Mouse (Mus musculus) hindbrain, embryonic 10.5 days (tissue): Measurements from ENCODE around the gene Entpd7. TPM values are rescaled to one million over a fixed set of nuclear protein-coding genes. Genes with fewer than 3 reads are reported as not detected.

Experiments used
- DNase-seq: peaks from one replicate; pipeline ENCODE4 v3.0.0-alpha.2; 2017; ENCODE audit warnings: low spot score
- H3K27ac ChIP-seq: fragments of 300-500 bp; sonication (generic); 2 replicates; pipeline ENCODE4 v1.5.1; 2016; ENCODE audit warnings: mild to moderate bottlenecking, moderate library complexity
- H3K27me3 ChIP-seq: fragments of 300-500 bp; sonication (generic); 2 replicates; pipeline ENCODE4 v1.6.1; 2016; ENCODE audit warnings: mild to moderate bottlenecking; ENCODE audit not compliant: poor library complexity, insufficient read depth, severe bottlenecking
- H3K36me3 ChIP-seq: fragments of 300-500 bp; sonication (generic); 2 replicates; pipeline ENCODE4 v1.6.1; 2016; ENCODE audit warnings: mild to moderate bottlenecking, moderate library complexity
- H3K4me1 ChIP-seq: fragments of 300-500 bp; sonication (generic); replicated peaks from 2 replicates; pipeline ENCODE4 v1.6.1; 2016; ENCODE audit warnings: mild to moderate bottlenecking
- H3K4me3 ChIP-seq: fragments of 300-500 bp; sonication (generic); 2 replicates; pipeline ENCODE4 v1.5.1; 2016; ENCODE audit warnings: mild to moderate bottlenecking, moderate library complexity
- H3K9me3 ChIP-seq: fragments of 300-500 bp; sonication (generic); 2 replicates; pipeline ENCODE4 v1.6.1; 2016; ENCODE audit warnings: mild to moderate bottlenecking, moderate library complexity
- WGBS: fragments of 180-500 bp; shearing (Covaris S2); methylation state at CpG from one replicate; pipeline ENCODE4 v1.1.7; 2016; 5-methylcytosine and 5-hydroxymethylcytosine counted together
- polyA plus RNA-seq: library from polyadenylated mRNA; unstranded; fragments of >200 nt; fragmentation: Nextera tagmentation; extraction: Ambion mirVana; gene quantifications from 2 replicates; pipeline ENCODE4 v1.2.1, GENCODE M21; 2016

Entpd7 gene
- polyA plus RNA-seq, 1 experiment from 2014 or later: 9.3 TPM

DNA sequence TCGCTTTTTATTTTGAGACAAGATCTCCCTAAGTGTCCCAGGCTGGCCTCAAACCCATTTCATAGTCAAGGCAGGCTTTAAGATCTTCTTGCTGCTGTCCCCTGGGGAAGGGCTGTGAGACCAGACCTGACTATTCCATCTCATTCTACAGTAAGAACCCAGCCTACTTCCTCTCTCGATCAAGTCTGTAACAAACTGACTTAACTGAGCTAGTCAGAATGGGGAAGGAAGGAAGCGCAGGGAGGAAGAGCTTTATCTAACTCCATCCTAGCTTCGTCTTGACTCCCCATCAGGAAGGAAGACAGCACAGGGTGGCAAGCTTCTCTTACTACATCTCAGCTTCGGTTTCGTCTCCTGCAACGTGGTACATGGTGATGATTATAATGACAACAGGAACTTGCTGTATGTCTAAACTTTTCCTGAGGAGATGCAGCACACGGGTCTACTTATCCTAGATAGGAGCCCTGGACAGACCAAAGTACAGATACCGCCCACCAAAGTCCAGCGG is 9.9 kb upstream of the Entpd7 start:
- no peak overlapping the region for H3K4me3 ChIP-seq
- H3K4me1 ChIP-seq: peaks cover 11% of the 10 kb centered on the region
- H3K27ac ChIP-seq: no peak overlapping the region
- no peak for DNase-seq
- peaks cover 15% of the 10 kb centered on the region for H3K27me3 ChIP-seq
- no peaks in the 10 kb centered on the region for H3K36me3 ChIP-seq
- H3K9me3 ChIP-seq: no peaks in the 10 kb centered on the region
- WGBS: 85% methylated on average over 10 of the region's 10 CpGs

- DNase-seq: no peak
These were observed 7.9 kb upstream of the Entpd7 start for GRCm38 (mm10) chr19:43681541-43681940.

GRCm38 (mm10) chr19:43692815-43693214 is 3.3 kb downstream of the Entpd7 start:
- no peaks in the 10 kb centered on the region for H3K9me3 ChIP-seq
- DNase-seq: no peak
- no peak overlapping the region for H3K27ac ChIP-seq
- peaks cover 13% of the 10 kb centered on the region for H3K36me3 ChIP-seq
- 60% methylated on average over 14 of the region's 14 CpGs for WGBS
- 0 out of 2 replicates have a peak, but pooled peaks cover 7% of the 10 kb centered on the region for H3K27me3 ChIP-seq
- no peak overlapping the region for H3K4me3 ChIP-seq
- peaks cover 28% of the 10 kb centered on the region for H3K4me1 ChIP-seq

More at GRCm38 (mm10) chr19:43681541-43681940, 7.9 kb upstream of the Entpd7 start:
- 87% methylated on average over 4 of the region's 4 CpGs for WGBS
- H3K9me3 ChIP-seq: no peaks in the 10 kb centered on the region
- no peak overlapping the region for H3K4me3 ChIP-seq
- H3K36me3 ChIP-seq: no peaks in the 10 kb centered on the region
- H3K27ac ChIP-seq: no peak overlapping the region
- H3K27me3 ChIP-seq: peaks cover 14% of the 10 kb centered on the region
- H3K4me1 ChIP-seq: peaks cover 2% of the 10 kb centered on the region

DNA sequence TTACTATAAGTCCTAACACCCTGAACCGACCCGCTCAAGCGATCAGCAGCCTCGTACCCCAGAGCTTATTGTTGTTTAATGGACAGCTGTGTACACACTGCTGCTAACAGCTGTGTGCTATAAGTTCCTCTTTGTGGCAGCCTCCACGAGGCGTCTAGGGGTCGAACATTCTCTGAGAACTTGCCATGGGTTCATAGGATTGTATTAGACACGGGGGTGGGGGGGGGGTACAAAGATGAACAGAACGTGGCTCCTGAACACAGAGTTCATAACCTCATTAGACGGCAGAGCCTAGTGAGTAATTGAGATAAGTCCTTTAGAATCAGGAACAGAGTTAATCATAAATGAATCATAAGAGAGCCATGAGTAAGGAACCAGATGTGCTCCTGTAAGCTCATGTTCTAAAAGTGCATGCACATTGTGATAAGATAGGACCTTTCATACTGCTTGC is 6.1 kb downstream of the Entpd7 start:
- H3K9me3 ChIP-seq: no peaks in the 10 kb centered on the region
- WGBS: 62% methylated on average over 10 of the region's 10 CpGs
- DNase-seq: no peak
- no peaks in the 10 kb centered on the region for H3K27me3 ChIP-seq
- no peak overlapping the region for H3K27ac ChIP-seq
- peaks cover 13% of the 10 kb centered on the region for H3K4me1 ChIP-seq
- no peak overlapping the region for H3K4me3 ChIP-seq
- H3K36me3 ChIP-seq: peaks cover 34% of the 10 kb centered on the region

GRCm38 (mm10) chr19:43697666-43698370 is 8.3 kb downstream of the Entpd7 start:
- Histone ChIP-seq H3K27ac (no peak overlapping the region), H3K4me1 (peaks cover 8% of the 10 kb centered on the region), H3K27me3 (no peaks in the 10 kb centered on the region), H3K9me3 (0 out of 2 replicates have a peak, but pooled peaks cover 3% of the 10 kb centered on the region), H3K36me3 (peaks cover 40% of the 10 kb centered on the region), H3K4me3 (no peak overlapping the region)
- 94% methylated on average over 5 of the region's 5 CpGs for WGBS
- no peak for DNase-seq

GRCm38 (mm10) chr19:43699021-43699762 is 9.7 kb downstream of the Entpd7 start:
- Histone ChIP-seq H3K27ac (no peak overlapping the region), H3K4me1 (peaks cover 8% of the 10 kb centered on the region), H3K36me3 (peaks cover 49% of the 10 kb centered on the region), H3K27me3 (no peaks in the 10 kb centered on the region), H3K4me3 (no peak overlapping the region), H3K9me3 (peaks cover 5% of the 10 kb centered on the region; the same call in 1 of the 2 replicates)
- DNase-seq: no peak
- 78% methylated on average over 11 of the region's 11 CpGs for WGBS

DNA sequence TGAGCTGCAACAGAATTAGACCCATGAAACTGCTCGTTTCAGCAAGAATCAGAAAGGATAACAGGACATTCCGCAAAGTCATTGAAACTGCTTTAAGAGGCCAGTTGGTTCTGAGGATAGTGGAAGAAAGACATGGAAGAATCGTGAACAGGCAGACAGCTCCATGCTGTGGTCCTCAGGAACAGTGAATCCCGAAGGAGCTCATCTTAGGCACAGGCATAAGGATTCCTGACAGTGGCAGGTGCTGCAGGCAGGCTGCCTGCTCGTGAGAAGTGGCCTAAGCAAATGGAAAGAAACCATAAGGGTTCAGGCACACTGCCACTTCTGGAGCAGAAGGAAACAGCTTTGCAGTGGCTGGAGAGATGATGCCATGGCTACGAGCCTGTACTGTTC is 10.3 kb downstream of the Entpd7 start:
- 83% methylated on average over 6 of the region's 6 CpGs for WGBS
- peaks cover 55% of the 10 kb centered on the region for H3K36me3 ChIP-seq
- DNase-seq: no peak

DNA sequence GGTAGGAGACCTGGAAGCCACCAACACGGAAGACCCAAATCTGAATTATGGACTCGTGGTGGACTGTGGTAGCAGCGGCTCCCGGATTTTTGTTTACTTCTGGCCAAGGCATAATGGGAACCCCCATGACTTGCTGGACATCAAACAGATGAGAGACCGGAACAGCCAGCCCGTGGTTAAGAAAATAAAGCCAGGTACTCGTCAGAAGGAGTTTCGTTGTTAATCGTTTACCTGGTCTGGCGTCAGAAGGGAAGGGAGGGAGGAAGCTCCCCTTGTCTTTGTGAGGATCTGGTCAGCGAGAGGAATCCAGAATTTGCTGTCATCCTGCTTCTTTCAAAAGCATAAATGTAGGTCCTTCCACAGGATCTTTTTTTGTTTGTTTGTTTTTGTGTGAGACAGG is 14.7 kb downstream of the Entpd7 start:
- Histone ChIP-seq H3K36me3 (peaks cover 87% of the 10 kb centered on the region), H3K27ac (no peak overlapping the region), H3K9me3 (peaks cover 5% of the 10 kb centered on the region; the same call in 1 of the 2 replicates), H3K4me1 (no peaks in the 10 kb centered on the region), H3K4me3 (no peak overlapping the region), H3K27me3 (no peaks in the 10 kb centered on the region)
- DNase-seq: no peak
- 90% methylated on average over 11 of the region's 11 CpGs for WGBS

More for the DNA sequence above, 10.3 kb downstream of the Entpd7 start:
- Histone ChIP-seq H3K27me3 (no peaks in the 10 kb centered on the region), H3K4me3 (no peak overlapping the region), H3K9me3 (peaks cover 5% of the 10 kb centered on the region; the same call in 1 of the 2 replicates), H3K4me1 (peaks cover 8% of the 10 kb centered on the region), H3K27ac (no peak overlapping the region)

- no peak overlapping the region for H3K4me3 ChIP-seq
- no peak for DNase-seq
- H3K9me3 ChIP-seq: peaks cover 5% of the 10 kb centered on the region; the same call in 1 of the 2 replicates
- H3K27me3 ChIP-seq: no peaks in the 10 kb centered on the region
- H3K27ac ChIP-seq: no peak overlapping the region
- no peaks in the 10 kb centered on the region; the same call in 1 of the 2 replicates for H3K4me1 ChIP-seq
- peaks cover 81% of the 10 kb centered on the region for H3K36me3 ChIP-seq
- 90% methylated on average over 17 of the region's 17 CpGs for WGBS
These were observed 15.5 kb downstream of the Entpd7 start for GRCm38 (mm10) chr19:43704787-43705497.

GRCm38 (mm10) chr19:43708206-43708605 is 18.7 kb downstream of the Entpd7 start:
- Histone ChIP-seq H3K27ac (no peak overlapping the region), H3K4me1 (no peaks in the 10 kb centered on the region; the same call in 1 of the 2 replicates), H3K36me3 (peaks cover 62% of the 10 kb centered on the region), H3K9me3 (no peaks in the 10 kb centered on the region), H3K4me3 (no peak overlapping the region), H3K27me3 (no peaks in the 10 kb centered on the region)
- WGBS: 91% methylated on average over 7 of the region's 7 CpGs
- no peak for DNase-seq

- H3K36me3 ChIP-seq: peaks cover 58% of the 10 kb centered on the region
- no peak overlapping the region for H3K27ac ChIP-seq
- no peaks in the 10 kb centered on the region; the same call in 1 of the 2 replicates for H3K4me1 ChIP-seq
- DNase-seq: no peak
- WGBS: 82% methylated on average over 8 of the region's 8 CpGs
- H3K4me3 ChIP-seq: no peak overlapping the region
- no peaks in the 10 kb centered on the region for H3K9me3 ChIP-seq
- H3K27me3 ChIP-seq: no peaks in the 10 kb centered on the region
These were observed 19.8 kb downstream of the Entpd7 start for GRCm38 (mm10) chr19:43709317-43709716.

DNA sequence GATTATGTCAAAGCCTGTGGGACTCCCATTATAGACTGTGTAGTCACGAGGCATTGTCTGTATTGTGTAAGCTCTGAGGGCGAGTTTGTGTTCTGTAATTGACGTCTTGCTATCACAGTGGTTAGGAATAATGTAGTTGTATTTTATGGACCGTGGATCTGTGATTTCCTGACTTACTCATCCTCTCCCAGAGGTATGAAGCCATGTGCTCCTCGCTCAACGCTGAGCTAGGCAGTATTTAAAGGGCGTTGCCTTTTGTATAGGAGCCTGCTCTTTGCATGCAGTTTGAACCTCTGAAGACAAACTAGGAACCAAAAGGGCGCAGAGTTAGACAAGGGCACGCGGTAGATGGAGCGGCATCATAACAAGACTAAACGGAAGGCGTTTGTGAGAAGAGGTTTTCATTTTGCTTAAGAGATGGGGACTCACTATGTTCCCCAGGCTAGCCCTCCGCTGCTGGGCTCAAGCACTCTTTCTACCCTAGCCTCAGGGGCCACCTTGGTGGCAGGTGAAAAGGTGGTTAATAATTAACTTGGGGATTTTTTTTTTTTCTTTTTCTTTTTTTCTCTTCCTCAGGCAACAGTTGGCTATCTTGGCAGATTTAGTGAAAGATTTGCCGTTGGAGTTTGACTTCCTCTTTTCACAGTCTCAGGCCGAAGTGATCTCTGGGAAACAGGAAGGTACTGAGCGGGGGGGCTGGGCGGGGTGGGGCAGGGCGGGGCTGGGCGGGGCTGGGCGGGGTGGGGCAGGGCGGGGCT is 21.9 kb downstream of the Entpd7 start:
- no peaks in the 10 kb centered on the region for H3K27me3 ChIP-seq
- H3K4me3 ChIP-seq: no peak overlapping the region
- H3K4me1 ChIP-seq: no peaks in the 10 kb centered on the region; the same call in 1 of the 2 replicates
- H3K27ac ChIP-seq: no peak overlapping the region
- no peaks in the 10 kb centered on the region for H3K9me3 ChIP-seq
- DNase-seq: no peak
- WGBS: 64% methylated on average over 22 of the region's 22 CpGs
- H3K36me3 ChIP-seq: peaks cover 52% of the 10 kb centered on the region
